Mouse (Mus musculus): Measurements from ENCODE around the gene Pa2g4.

DNA sequence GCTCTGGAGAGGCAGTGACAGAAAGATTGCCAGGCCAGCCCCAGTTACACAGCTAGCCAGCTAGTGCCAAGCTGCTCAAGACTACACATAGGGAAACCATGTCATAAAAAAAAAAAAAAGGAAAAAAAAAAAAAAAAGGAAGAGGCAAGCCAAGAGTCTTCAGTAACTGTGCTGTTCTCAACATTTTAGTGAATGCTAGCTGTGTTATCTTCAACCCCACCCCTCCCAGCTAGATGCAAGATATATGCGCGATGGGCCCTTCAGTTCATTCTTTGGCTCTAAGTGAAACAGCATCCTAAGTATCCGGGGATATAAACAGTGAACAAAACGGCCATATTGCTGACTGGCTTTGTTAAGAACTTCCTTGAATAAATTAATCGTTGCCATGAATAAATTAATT, 27.0 kb upstream of the Pa2g4 start:
- TF ChIP-seq CTCF (conservative IDR thresholded peaks at IDR 0.05; ENCODE audit: low read length) = no peak
- no peak for TF ChIP-seq NANOG (IDR thresholded peaks at IDR 0.05; ENCODE audit: borderline replicate concordance, low read length)
